Mouse (Mus musculus) small intestine, adult 2 months (tissue): ENCODE data around the gene Cyp24a1. TPM values are rescaled to one million over a fixed set of nuclear protein-coding genes. Genes with fewer than 3 reads are reported as not detected.
"Not testable (repeated sequence)": the region's sequence is repeated elsewhere in the genome, so short reads cannot be mapped to it uniquely, and the experiment has no call there.

Source experiments
- H3K27ac ChIP-seq: fragments of 200-500 bp; 2 replicates; pipeline ENCODE4 v1.5.1; 2012; ENCODE audit warnings: low read depth, low read length, control low read depth, inconsistent platforms; ENCODE audit not compliant: insufficient read depth
- H3K27me3 ChIP-seq: fragments of 200-500 bp; 2 replicates; pipeline ENCODE4 v1.6.1; 2012; ENCODE audit warnings: mild to moderate bottlenecking, moderate library complexity, low read length, inconsistent platforms; ENCODE audit not compliant: control insufficient read depth, insufficient read depth
- H3K36me3 ChIP-seq: fragments of 200-500 bp; 2 replicates; pipeline ENCODE4 v1.6.1; 2012; ENCODE audit warnings: mild to moderate bottlenecking, low read length, control low read depth, inconsistent platforms; ENCODE audit not compliant: control insufficient read depth, insufficient read depth
- H3K4me1 ChIP-seq: fragments of 200-500 bp; 2 replicates; pipeline ENCODE4 v1.6.1; 2012; ENCODE audit warnings: low read length, inconsistent platforms, mixed read lengths; ENCODE audit not compliant: control insufficient read depth, insufficient read depth, insufficient read length
- H3K4me3 ChIP-seq: fragments of 200-500 bp; 2 replicates; pipeline ENCODE4 v1.5.1; 2012; ENCODE audit warnings: low read depth, mild to moderate bottlenecking, control low read depth, inconsistent platforms, low read length, moderate library complexity
- CTCF ChIP-seq: fragments of 200-500 bp; IDR thresholded peaks from 2 replicates; pipeline ENCODE4 v1.5.1; 2012; ENCODE audit warnings: low read depth, mild to moderate bottlenecking, control low read depth, inconsistent platforms, low read length, moderate library complexity, mixed read lengths; ENCODE audit not compliant: insufficient replicate concordance, insufficient read length; ENCODE audit errors: extremely low read depth
- POLR2A ChIP-seq: fragments of 200-500 bp; IDR thresholded peaks from 2 replicates; pipeline ENCODE4 v1.6.1; 2012; ENCODE audit warnings: low read depth, mild to moderate bottlenecking, control low read depth, inconsistent platforms, low read length, moderate library complexity
- WGBS: fragments of 180-500 bp; shearing (Covaris S2); methylation state at CpG from one replicate; pipeline ENCODE4 v1.1.7; 2018; 5-methylcytosine and 5-hydroxymethylcytosine counted together
- polyA plus RNA-seq: library from polyadenylated mRNA; depleted of rRNA; stranded (reverse); fragments of >200 nt; gene quantifications from 2 replicates; pipeline ENCODE4 v1.2.3, GENCODE M21; 2012

Gene Cyp24a1
- polyA plus RNA-seq, 1 experiment: not detected

DNA sequence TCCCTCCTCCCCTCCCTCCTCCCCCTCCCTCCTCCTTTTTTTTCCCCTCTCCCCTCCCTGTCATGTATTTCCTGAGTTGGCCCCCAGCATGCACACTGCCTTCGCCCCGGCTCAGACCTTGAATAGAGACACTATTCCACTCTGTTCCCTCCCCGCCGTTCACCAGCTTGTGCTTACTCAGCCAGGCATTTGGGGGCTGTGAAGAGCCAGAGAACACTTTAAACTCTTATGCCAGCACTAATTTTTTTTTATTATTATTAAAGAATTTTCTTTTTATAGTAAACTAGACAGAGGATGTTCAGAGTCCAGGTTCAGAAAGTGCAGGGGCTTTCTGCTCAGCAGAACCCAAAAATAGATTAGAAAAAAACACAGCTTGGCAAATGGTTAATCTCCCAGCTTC is 32.1 kb downstream of the Cyp24a1 start:
- Histone ChIP-seq H3K27ac (no peak overlapping the region), H3K27me3 (no peaks in the 10 kb centered on the region), H3K4me3 (no peak overlapping the region), H3K4me1 (peaks cover 10% of the 10 kb centered on the region), H3K36me3 (no peaks in the 10 kb centered on the region)
- TF ChIP-seq CTCF (no peak), POLR2A (no peak)
- 81% methylated on average over 4 of the region's 4 CpGs for WGBS

DNA sequence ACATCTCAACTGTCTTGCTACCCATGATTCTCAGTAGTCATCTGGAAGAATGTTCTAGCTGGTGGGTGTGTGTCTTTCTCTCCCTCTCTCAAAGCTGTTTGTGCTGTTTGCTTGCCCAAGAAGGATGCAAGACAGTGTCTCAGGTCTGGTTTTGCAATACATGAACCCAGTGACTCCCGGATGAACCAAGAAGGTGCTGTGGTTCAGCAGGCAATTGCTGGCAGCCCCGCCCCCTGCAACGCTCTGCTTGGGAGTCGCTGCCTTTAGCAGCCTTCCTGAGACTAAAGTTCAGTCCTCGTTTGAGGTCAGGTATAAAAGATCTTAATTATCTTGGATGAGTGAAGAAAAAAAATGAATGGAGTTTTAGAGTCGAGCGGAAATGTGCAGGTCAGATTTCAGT is 35.3 kb downstream of the Cyp24a1 start:
- H3K27me3 ChIP-seq: no peaks in the 10 kb centered on the region
- 24% methylated on average over 7 of the region's 7 CpGs for WGBS
- no peaks in the 10 kb centered on the region for H3K36me3 ChIP-seq
- no peak overlapping the region for H3K27ac ChIP-seq
- no peak for TF ChIP-seq POLR2A
- no peak for TF ChIP-seq CTCF
- peaks cover 34% of the 10 kb centered on the region for H3K4me1 ChIP-seq
- H3K4me3 ChIP-seq: no peak overlapping the region

DNA sequence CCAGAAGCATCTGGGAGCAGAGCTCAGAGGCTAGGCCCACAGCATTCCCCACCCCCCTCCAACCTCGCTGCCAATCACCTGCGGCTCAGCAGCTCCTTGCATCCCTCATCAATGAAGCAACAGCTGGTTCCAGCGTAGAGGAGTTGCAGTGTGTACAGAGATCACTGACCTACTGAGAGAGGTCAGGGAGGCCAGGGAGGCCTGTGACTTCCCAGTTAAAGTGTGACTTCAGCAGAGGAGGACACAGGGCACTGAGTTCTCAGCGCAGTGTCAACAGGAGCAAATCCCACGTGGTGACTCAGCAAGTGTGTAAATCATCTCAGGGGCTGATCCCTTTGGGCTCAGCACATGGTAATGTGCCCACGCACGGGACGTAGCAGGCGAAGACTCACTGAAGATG is 37.1 kb downstream of the Cyp24a1 start:
- no peaks in the 10 kb centered on the region for H3K27me3 ChIP-seq
- no peak overlapping the region for H3K4me3 ChIP-seq
- no peak overlapping the region for H3K27ac ChIP-seq
- H3K36me3 ChIP-seq: no peaks in the 10 kb centered on the region
- H3K4me1 ChIP-seq: peaks cover 34% of the 10 kb centered on the region
- TF ChIP-seq CTCF: no peak
- TF ChIP-seq POLR2A: no peak
- WGBS: 44% methylated on average over 9 of the region's 9 CpGs

DNA sequence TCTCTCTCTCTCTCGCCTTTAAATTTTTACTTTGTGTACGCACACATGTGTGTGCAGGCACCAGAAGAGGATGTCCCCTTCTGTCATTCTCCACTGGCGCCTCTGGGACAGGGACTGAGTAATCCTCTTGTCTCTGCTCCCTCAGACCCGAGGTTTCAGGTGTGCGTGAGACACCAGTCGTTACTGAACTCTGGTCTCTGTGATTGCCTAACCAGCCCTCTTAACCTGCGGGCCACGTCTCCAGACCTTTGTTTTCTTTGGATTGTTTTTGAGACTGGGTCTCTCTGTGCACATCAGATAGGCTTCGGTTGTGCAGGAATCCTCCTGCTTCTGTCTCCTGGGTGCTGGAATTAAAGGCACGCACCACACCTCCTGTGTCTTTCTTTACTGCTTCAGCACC is 37.8 kb downstream of the Cyp24a1 start:
- Histone ChIP-seq H3K36me3 (no peaks in the 10 kb centered on the region), H3K27ac (no peak overlapping the region), H3K4me3 (no peak overlapping the region), H3K27me3 (no peaks in the 10 kb centered on the region), H3K4me1 (peaks cover 35% of the 10 kb centered on the region)
- 40% methylated on average over 10 of the region's 10 CpGs for WGBS
- TF ChIP-seq POLR2A (no peak), CTCF (no peak)

DNA sequence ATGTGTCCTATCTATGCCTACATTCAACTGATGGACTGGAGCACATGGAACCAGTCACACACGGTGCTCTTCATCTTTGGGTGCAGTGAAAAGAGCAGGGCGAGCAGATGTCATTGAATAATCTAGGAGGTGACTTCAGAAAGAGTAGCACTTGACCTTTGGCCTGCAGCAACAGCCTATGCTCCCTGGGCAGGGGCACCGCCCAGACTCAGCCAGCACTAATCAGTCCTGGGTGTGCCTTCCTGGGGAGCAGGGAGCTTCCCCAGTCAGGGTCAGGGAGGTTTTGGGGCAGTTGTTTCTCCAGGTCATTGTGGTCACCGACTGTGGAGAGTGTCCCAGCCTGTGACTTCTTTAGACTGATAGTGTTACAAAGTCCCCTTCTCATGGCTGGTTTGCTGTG is 43.1 kb downstream of the Cyp24a1 start:
- not testable (repeated sequence) for H3K27ac ChIP-seq, H3K27me3 ChIP-seq, H3K4me3 ChIP-seq, H3K36me3 ChIP-seq
- peaks cover 23% of the 10 kb centered on the region for H3K4me1 ChIP-seq
- 18% methylated on average over 4 of the region's 4 CpGs for WGBS

DNA sequence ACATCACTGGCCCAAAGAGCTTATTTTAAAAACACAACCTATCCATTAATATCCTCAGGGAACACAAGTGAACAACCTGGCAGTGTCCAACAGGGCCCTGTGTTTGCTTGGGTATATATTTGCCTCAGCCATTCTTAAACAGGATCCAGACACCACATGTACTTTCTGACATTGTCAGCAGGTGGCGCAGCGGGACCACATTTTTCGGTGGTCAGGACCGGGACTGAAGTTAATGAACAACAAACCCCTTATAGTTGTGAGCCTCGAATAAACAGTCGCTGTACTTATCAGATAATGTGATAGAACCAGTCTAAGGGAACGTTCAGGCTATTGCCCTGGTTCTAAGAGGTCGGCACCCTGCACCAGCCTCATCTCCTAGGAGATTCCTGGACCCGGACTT is 46.0 kb downstream of the Cyp24a1 start:
- 4% methylated on average over 9 of the region's 9 CpGs for WGBS
- TF ChIP-seq CTCF (peak; percentile 75; the same call in 1 of the 2 replicates), POLR2A (no peak)
- H3K4me1 ChIP-seq: peaks cover 8% of the 10 kb centered on the region
- H3K27ac ChIP-seq: no peak overlapping the region
- no peaks in the 10 kb centered on the region for H3K36me3 ChIP-seq
- no peaks in the 10 kb centered on the region for H3K27me3 ChIP-seq
- no peak overlapping the region for H3K4me3 ChIP-seq

DNA sequence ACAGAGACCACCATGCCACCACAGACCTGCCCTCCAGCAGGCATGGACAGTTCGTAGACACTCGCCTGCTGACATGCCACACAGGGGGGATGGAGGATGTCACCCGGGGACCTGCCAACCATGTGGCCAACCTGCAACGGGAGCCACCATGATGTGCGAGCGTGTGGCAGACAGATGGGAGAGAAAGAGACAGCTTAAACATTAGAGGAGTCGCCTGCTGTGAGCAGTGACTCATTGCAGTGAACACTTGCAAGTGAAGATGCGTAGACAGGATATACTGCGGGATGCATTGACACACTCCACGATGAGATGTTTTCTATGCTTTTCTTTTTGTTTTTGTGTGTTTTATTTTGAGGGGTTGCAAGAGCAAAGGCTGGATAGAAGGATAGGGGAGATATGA is 49.3 kb downstream of the Cyp24a1 start:
- no peaks in the 10 kb centered on the region for H3K27me3 ChIP-seq
- no peak overlapping the region for H3K4me3 ChIP-seq
- H3K27ac ChIP-seq: 0 out of 2 replicates have a peak overlapping the region, but pooled peaks have one; percentile 26
- no peaks in the 10 kb centered on the region for H3K36me3 ChIP-seq
- no peaks in the 10 kb centered on the region for H3K4me1 ChIP-seq
- TF ChIP-seq POLR2A: no peak
- no peak for TF ChIP-seq CTCF
- WGBS: 78% methylated on average over 10 of the region's 10 CpGs

DNA sequence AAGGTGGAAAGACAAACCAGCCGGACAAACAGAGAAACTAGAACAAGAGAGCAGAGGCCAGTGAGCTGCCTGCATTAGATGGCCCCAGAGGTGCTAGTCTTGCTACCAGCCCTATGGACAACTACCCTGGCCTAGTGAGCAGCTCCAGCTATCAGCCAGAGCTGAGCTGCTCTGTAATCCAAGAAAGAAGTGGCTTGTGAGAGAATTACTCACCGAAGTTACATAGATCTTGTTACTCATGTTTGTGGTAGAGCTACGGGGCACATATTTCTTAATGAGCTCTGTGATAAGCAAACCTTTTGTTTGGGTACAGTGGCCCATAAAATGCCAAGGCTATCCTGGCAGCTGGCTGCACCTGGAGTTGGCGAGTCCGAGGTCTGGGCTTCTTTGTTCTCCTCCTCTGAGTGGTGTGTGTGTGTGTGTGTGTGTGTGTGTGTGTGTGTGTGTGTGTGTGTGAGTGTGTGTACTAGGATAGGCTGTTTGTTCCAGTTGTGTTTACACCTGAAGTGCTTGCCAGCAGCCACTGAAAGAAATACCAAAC is 50.0 kb downstream of the Cyp24a1 start:
- H3K36me3 ChIP-seq: no peaks in the 10 kb centered on the region
- H3K27me3 ChIP-seq: no peaks in the 10 kb centered on the region
- H3K4me3 ChIP-seq: no peak overlapping the region
- WGBS: 20% methylated on average over 5 of the region's 5 CpGs
- H3K4me1 ChIP-seq: no peaks in the 10 kb centered on the region
- H3K27ac ChIP-seq: peak overlapping the region; percentile 37
- TF ChIP-seq CTCF (no peak), POLR2A (no peak)
